Mouse (Mus musculus) ES-Bruce4 (cell line): Measurements from ENCODE around the gene Ctdspl. TPM values are rescaled to one million over a fixed set of nuclear protein-coding genes. Genes with fewer than 3 reads are reported as not detected.

Source experiments
- H3K27ac ChIP-seq: 2 replicates; pipeline ENCODE4 v1.5.1; 2012; ENCODE audit warnings: low read length, inconsistent platforms; ENCODE audit not compliant: insufficient read depth
- H3K27me3 ChIP-seq: 2 replicates; pipeline ENCODE4 v1.6.1; 2012; ENCODE audit warnings: mild to moderate bottlenecking, low read length, inconsistent platforms; ENCODE audit not compliant: control insufficient read depth, poor library complexity, insufficient read depth, severe bottlenecking
- H3K36me3 ChIP-seq: 2 replicates; pipeline ENCODE4 v1.6.1; 2012; ENCODE audit warnings: inconsistent platforms, mild to moderate bottlenecking, low read length, moderate library complexity; ENCODE audit not compliant: control insufficient read depth, poor library complexity, insufficient read depth, severe bottlenecking
- H3K4me1 ChIP-seq: one replicate; pipeline ENCODE4 v1.8.1; 2011; ENCODE audit warnings: low read length; ENCODE audit not compliant: control insufficient read depth, insufficient read depth
- H3K4me3 ChIP-seq: 2 replicates; pipeline ENCODE4 v1.5.1; 2011; ENCODE audit warnings: low read depth, mild to moderate bottlenecking, low read length
- H3K9ac ChIP-seq: 2 replicates; pipeline ENCODE4 v1.6.1; 2012; ENCODE audit warnings: low read depth, mild to moderate bottlenecking, inconsistent platforms; ENCODE audit not compliant: poor library complexity, severe bottlenecking
- H3K9me3 ChIP-seq: replicated peaks from 2 replicates; pipeline ENCODE4 v1.6.1; 2012; ENCODE audit warnings: mild to moderate bottlenecking, low read length, inconsistent platforms; ENCODE audit not compliant: control insufficient read depth, poor library complexity, insufficient read depth, severe bottlenecking
- CTCF ChIP-seq: IDR thresholded peaks from one replicate; pipeline ENCODE4 v1.8.1; 2011; ENCODE audit warnings: low read depth, low read length
- EP300 ChIP-seq: IDR thresholded peaks from 2 replicates; pipeline ENCODE4 v1.6.1; 2011; ENCODE audit warnings: low read depth, low read length; ENCODE audit not compliant: insufficient read depth
- POLR2A ChIP-seq: IDR thresholded peaks from one replicate; pipeline ENCODE4 v1.8.1; 2011; ENCODE audit warnings: low read length; ENCODE audit not compliant: insufficient read depth
- polyA plus RNA-seq: library from polyadenylated mRNA; stranded (reverse); fragments of >200 nt; gene quantifications from 2 replicates; pipeline ENCODE4 v1.2.4, GENCODE M21; 2011; ENCODE audit warnings: low read depth; ENCODE audit not compliant: missing spikeins, insufficient read depth, insufficient read length

Ctdspl gene
- polyA plus RNA-seq, 1 experiment, result 20.2 TPM

GRCm38 (mm10) chr9:119087309-119087708 is 161.1 kb downstream of the Ctdspl start:
- no peaks in the 10 kb centered on the region for H3K27me3 ChIP-seq
- H3K27ac ChIP-seq, result no peak overlapping the region
- H3K36me3 ChIP-seq, result no peaks in the 10 kb centered on the region
- peaks cover 18% of the 10 kb centered on the region for H3K4me1 ChIP-seq
- H3K4me3 ChIP-seq, result peak overlapping the region; percentile 78
- TF ChIP-seq CTCF (no peak), POLR2A (no peak), EP300 (no peak)
- peak overlapping the region; percentile 19; the same call in 1 of the 2 replicates for H3K9ac ChIP-seq
- no peaks in the 10 kb centered on the region for H3K9me3 ChIP-seq

GRCm38 (mm10) chr9:119088148-119088801 is 162.0 kb downstream of the Ctdspl start:
- H3K4me1 ChIP-seq, result peaks cover 17% of the 10 kb centered on the region
- no peak for TF ChIP-seq CTCF
- TF ChIP-seq EP300, result no peak
- peak; percentile 31 for TF ChIP-seq POLR2A
- no peaks in the 10 kb centered on the region for H3K36me3 ChIP-seq
- no peaks in the 10 kb centered on the region for H3K9me3 ChIP-seq
- H3K27ac ChIP-seq, result 0 out of 2 replicates have a peak overlapping the region, but pooled peaks have one; percentile 27
- peak overlapping the region; percentile 19; the same call in 1 of the 2 replicates for H3K9ac ChIP-seq
- no peaks in the 10 kb centered on the region for H3K27me3 ChIP-seq
- H3K4me3 ChIP-seq, result peak overlapping the region; percentile 89

DNA sequence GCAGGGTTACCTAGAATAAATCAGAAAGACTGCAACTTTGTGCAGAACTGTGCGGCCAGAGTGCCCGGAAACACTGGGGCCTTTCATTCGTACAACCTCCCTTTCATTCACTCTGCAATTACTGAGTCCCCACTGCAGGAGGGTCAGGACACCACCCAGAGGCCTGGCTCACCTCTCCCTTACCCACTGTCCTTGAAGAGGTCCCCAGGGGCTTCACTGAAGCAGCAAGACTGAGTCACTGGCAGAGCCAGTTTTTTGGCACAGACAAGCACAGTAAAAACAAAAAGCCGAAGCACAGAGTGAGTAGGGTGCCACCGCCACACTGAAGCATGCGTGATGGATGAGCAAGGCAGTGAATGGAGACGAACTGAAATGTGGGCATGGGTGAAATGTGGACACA is 163.2 kb downstream of the Ctdspl start:
- Histone ChIP-seq H3K27ac (no peak overlapping the region), H3K9ac (no peak overlapping the region), H3K27me3 (no peaks in the 10 kb centered on the region), H3K4me1 (peaks cover 15% of the 10 kb centered on the region), H3K36me3 (no peaks in the 10 kb centered on the region), H3K9me3 (no peaks in the 10 kb centered on the region), H3K4me3 (no peak overlapping the region)
- TF ChIP-seq CTCF, result no peak
- no peak for TF ChIP-seq POLR2A
- TF ChIP-seq EP300, result no peak

GRCm38 (mm10) chr9:119090462-119090861 is 164.2 kb downstream of the Ctdspl start:
- peaks cover 14% of the 10 kb centered on the region for H3K4me1 ChIP-seq
- H3K9ac ChIP-seq, result no peak overlapping the region
- no peaks in the 10 kb centered on the region for H3K36me3 ChIP-seq
- no peak overlapping the region for H3K4me3 ChIP-seq
- TF ChIP-seq EP300, result no peak
- no peak for TF ChIP-seq CTCF
- TF ChIP-seq POLR2A, result no peak
- H3K27me3 ChIP-seq, result no peaks in the 10 kb centered on the region
- no peaks in the 10 kb centered on the region for H3K9me3 ChIP-seq
- H3K27ac ChIP-seq, result no peak overlapping the region

- 0 out of 2 replicates have a peak, but pooled peaks have one; percentile 6 for TF ChIP-seq EP300
- no peak for TF ChIP-seq POLR2A
- TF ChIP-seq CTCF, result no peak
Observed at GRCm38 (mm10) chr9:119091581-119092310, 165.5 kb downstream of the Ctdspl start.

More at GRCm38 (mm10) chr9:119091581-119092310, 165.5 kb downstream of the Ctdspl start:
- Histone ChIP-seq H3K27me3 (no peaks in the 10 kb centered on the region), H3K27ac (no peak overlapping the region), H3K4me1 (peaks cover 16% of the 10 kb centered on the region), H3K4me3 (0 out of 2 replicates have a peak overlapping the region, but pooled peaks have one; percentile 20), H3K9ac (no peak overlapping the region), H3K36me3 (no peaks in the 10 kb centered on the region), H3K9me3 (no peaks in the 10 kb centered on the region)
